Mouse (Mus musculus): ENCODE data around the gene P3h4. TPM values are rescaled to one million over a fixed set of nuclear protein-coding genes. Genes with fewer than 3 reads are reported as not detected.

Gene P3h4
- 4.1 and 4.3 TPM in 2 replicates for polyA plus RNA-seq (2012; rRNA removed)

GRCm38 (mm10) chr11:100414021-100414913 lies at the start of gene P3h4:
Gene P3h4 (minus strand): TSS chr11:100414836.

GRCm38 (mm10) chr11:100441797-100442196 lies 27.2 kb upstream of the P3h4 start, which contains the start of the genes Nt5c3b and Klhl10:
Gene Nt5c3b (minus strand): TSS chr11:100441808.
Gene Klhl10 (plus strand): TSS chr11:100441917.

GRCm38 (mm10) chr11:100414914-100415822 lies 532 bp upstream of the P3h4 start, which contains the start of gene Fkbp10:
Gene Fkbp10 (plus strand): TSS chr11:100415697.

DNA sequence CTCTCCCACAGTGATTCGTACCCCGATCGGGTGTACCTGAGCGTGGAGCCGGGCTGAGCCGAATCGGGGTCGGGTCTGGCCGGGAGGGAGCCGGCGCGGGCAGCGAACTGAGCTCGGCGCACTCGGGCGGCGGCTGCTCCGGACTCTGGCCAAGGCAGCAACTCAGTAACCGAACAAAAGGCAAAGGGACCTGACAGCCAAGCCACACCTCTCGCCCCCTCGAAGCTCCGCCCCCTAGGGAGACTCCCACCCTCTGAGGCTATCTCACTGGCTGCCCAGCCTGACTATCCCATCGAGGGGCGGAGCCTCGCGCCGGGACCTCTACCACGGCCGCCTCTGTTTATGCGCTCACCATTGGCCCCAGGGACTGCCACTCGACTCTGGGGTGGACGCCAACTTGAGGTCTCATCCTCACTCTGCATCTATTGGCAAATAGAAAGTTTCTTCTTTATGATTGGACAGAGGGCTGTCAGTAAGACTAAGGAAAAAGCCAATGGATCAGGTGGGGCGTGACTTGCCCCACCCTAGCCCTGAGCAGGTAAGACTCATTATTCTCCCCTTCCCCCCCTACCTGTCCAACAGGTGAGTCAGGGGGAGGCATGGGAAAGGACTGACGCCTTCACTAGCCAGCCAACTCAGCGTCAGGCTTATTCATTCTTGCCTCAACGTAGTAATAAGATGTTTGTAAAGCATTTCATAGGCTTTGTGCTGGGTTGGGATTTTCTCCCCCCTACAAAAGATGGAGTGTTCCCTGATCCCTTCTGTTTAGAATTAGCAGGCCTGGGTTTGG lies 16.8 kb downstream of the P3h4 start, which contains the start of gene Jup:
Gene Jup (minus strand): TSS at position 164 of the 790 bp plus-strand sequence.

Other genes starting within 250 kb of the P3h4 start
- not detected in 2 replicates for gene Krt9, start 221.6 kb downstream of the P3h4 start, polyA plus RNA-seq (2012; rRNA removed)
- gene Krt14, start 207.3 kb downstream of the P3h4 start, polyA plus RNA-seq (2012; rRNA removed) = 0.66 and 0.87 TPM in 2 replicates
- gene Krt16, start 165.9 kb downstream of the P3h4 start, polyA plus RNA-seq (2012; rRNA removed) = not detected in 2 replicates
- 0.17 and 0.23 TPM in 2 replicates for gene Krt17, start 153.8 kb downstream of the P3h4 start, polyA plus RNA-seq (2012; rRNA removed)
- not detected in 2 replicates for gene Krt42, start 145.0 kb downstream of the P3h4 start, polyA plus RNA-seq (2012; rRNA removed)
- 204 and 219 TPM in 2 replicates for gene Eif1, start 95.0 kb downstream of the P3h4 start, polyA plus RNA-seq (2012; rRNA removed)
- gene Gast, start 80.4 kb downstream of the P3h4 start, polyA plus RNA-seq (2012; rRNA removed) = not detected in 2 replicates
- 1.2 and 1.3 TPM in 2 replicates for gene Hap1, start 58.7 kb downstream of the P3h4 start, polyA plus RNA-seq (2012; rRNA removed)
- 11.3 and 13.5 TPM in 2 replicates for gene Jup, start 17.1 kb downstream of the P3h4 start, polyA plus RNA-seq (2012; rRNA removed)
- gene Fkbp10, start 861 bp upstream of the P3h4 start, polyA plus RNA-seq (2012; rRNA removed) = 5.2 and 5.6 TPM in 2 replicates
- 11.5 and 11.7 TPM in 2 replicates for gene Nt5c3b, start 27.0 kb upstream of the P3h4 start, polyA plus RNA-seq (2012; rRNA removed)
- 0.07 and 0.09 TPM in 2 replicates for gene Klhl10, start 27.1 kb upstream of the P3h4 start, polyA plus RNA-seq (2012; rRNA removed)
- 0.80 and 0.84 TPM in 2 replicates for gene Klhl11, start 57.9 kb upstream of the P3h4 start, polyA plus RNA-seq (2012; rRNA removed)
- gene Acly, start 113.2 kb upstream of the P3h4 start, polyA plus RNA-seq (2012; rRNA removed) = 62.2 and 100 TPM in 2 replicates
- 0.05 and 0.06 TPM in 2 replicates for gene Ttc25, start 130.8 kb upstream of the P3h4 start, polyA plus RNA-seq (2012; rRNA removed)
- 9.4 and 11.5 TPM in 2 replicates for gene Cnp, start 160.1 kb upstream of the P3h4 start, polyA plus RNA-seq (2012; rRNA removed)
- 24.7 and 28.6 TPM in 2 replicates for gene Nkiras2, start 204.4 kb upstream of the P3h4 start, polyA plus RNA-seq (2012; rRNA removed)
- 66.1 and 73.5 TPM in 2 replicates for gene Dnajc7, start 205.3 kb upstream of the P3h4 start, polyA plus RNA-seq (2012; rRNA removed)

All from liver, embryonic 18 days (tissue).